Mouse (Mus musculus) midbrain, postnatal 0 days (tissue): ENCODE measurements at regions not wholly inside any gene's neighbourhood (a gene's known extent, or its start where the extent isn't known, plus 50 kb on each side); places are given as distances from the start of the nearest gene placed in this dataset.

Source experiments
- ATAC-seq: fragments of 200-750 bp; cut with Nextera tagmentation; 2 replicates; pipeline ENCODE4 v1.8.0; 2017; ENCODE audit warnings: moderate number of reproducible peaks, mild to moderate bottlenecking, moderate TSS enrichment, moderate library complexity; ENCODE audit not compliant: low FRiP score
- DNase-seq: peaks from one replicate; pipeline ENCODE4 v3.0.0-alpha.2; 2015; ENCODE audit warnings: low spot score
- H3K27ac ChIP-seq: fragments of 300-500 bp; sonication (generic); 2 replicates; pipeline ENCODE4 v1.5.1; 2014; ENCODE audit warnings: low read depth, mild to moderate bottlenecking, low read length, mixed read lengths
- H3K27me3 ChIP-seq: fragments of 300-500 bp; sonication (generic); 2 replicates; pipeline ENCODE4 v1.6.1; 2014; ENCODE audit warnings: low read length, control low read depth, mixed read lengths; ENCODE audit not compliant: insufficient read depth
- H3K36me3 ChIP-seq: fragments of 300-500 bp; sonication (generic); 2 replicates; pipeline ENCODE4 v1.6.1; 2014; ENCODE audit warnings: low read length, control low read depth, mixed read lengths; ENCODE audit not compliant: insufficient read depth
- H3K4me1 ChIP-seq: fragments of 300-500 bp; sonication (generic); 2 replicates; pipeline ENCODE4 v1.6.1; 2014; ENCODE audit warnings: mild to moderate bottlenecking, control low read depth, antibody characterized with exemption, low read length, mixed read lengths; ENCODE audit not compliant: insufficient read depth
- H3K4me2 ChIP-seq: fragments of 300-500 bp; sonication (generic); 2 replicates; pipeline ENCODE4 v1.6.1; 2014; ENCODE audit warnings: low read depth, mild to moderate bottlenecking, low read length, mixed read lengths; ENCODE audit not compliant: poor library complexity, severe bottlenecking
- H3K4me3 ChIP-seq: fragments of 300-500 bp; sonication (generic); 2 replicates; pipeline ENCODE4 v1.5.1; 2014; ENCODE audit warnings: low read depth, mild to moderate bottlenecking, low read length, moderate library complexity
- H3K9ac ChIP-seq: fragments of 300-500 bp; sonication (generic); replicated peaks from 2 replicates; pipeline ENCODE4 v1.6.1; 2014; ENCODE audit warnings: mild to moderate bottlenecking, low read length, moderate library complexity, mixed read lengths; ENCODE audit not compliant: poor library complexity, severe bottlenecking
- H3K9me3 ChIP-seq: fragments of 300-500 bp; sonication (generic); 2 replicates; pipeline ENCODE4 v1.6.1; 2016; ENCODE audit warnings: low read length, control low read depth
- CTCF ChIP-seq: IDR thresholded peaks from 2 replicates; pipeline ENCODE4 v1.5.1; 2016; ENCODE audit warnings: antibody characterized with exemption, mild to moderate bottlenecking
- WGBS: fragments of 180-500 bp; shearing (Covaris S2); extraction: QIAGEN DNeasy Blood & Tissue Kit; methylation state at CpG from one replicate; pipeline ENCODE4 v1.1.7; 2014; 5-methylcytosine and 5-hydroxymethylcytosine counted together

DNA sequence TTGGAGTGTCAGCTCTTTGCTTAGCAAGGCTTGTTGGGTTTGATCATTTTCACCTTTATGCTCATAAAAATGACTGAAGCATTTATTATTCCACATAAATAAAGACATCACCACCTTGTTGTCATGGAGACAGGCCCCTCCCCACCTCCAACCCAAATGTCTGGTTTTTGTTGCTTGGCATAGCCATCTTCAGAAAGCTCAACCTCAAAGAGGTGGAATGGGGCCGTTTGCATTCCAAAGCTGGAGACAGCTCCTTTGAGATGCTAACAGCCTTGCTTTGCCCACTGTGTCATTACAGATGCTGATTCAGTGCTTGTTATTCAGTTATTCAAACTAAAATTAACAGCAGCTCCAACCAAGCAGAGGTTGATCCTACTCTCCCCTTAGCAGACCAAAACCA lies 51.9 kb upstream of the Lgalsl start:
- no peak overlapping the region for H3K9ac ChIP-seq
- no peak overlapping the region for H3K4me3 ChIP-seq
- H3K36me3 ChIP-seq = no peaks in the 10 kb centered on the region
- ATAC-seq (peak; percentile 22; the same call in 1 of the 2 replicates), DNase-seq (no peak)
- no peaks in the 10 kb centered on the region for H3K9me3 ChIP-seq
- H3K4me2 ChIP-seq = no peak overlapping the region
- 17% methylated on average over 1 of the region's 1 CpGs for WGBS
- no peak overlapping the region for H3K27ac ChIP-seq
- no peaks in the 10 kb centered on the region for H3K27me3 ChIP-seq
- TF ChIP-seq CTCF = no peak
- H3K4me1 ChIP-seq = no peaks in the 10 kb centered on the region

DNA sequence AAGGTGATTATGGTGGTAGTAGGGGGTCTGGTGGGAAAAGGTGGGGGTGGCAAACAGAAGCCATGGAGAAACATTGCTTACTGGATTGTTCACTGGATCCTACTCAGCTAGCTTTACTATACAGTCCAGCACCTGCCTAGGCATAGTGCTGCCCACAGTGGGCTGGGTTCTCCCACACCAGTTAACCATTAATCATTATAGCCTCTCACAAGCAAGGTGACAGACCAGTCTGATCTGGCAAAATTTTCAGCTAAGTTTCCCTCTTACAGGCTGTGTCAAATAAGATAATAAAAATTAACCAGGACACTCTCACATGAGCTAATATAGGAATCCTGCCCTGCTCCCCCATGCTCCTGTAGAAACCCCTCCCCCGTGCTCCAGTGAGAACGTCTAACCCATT lies 53.1 kb upstream of the Lgalsl start:
- no peak for TF ChIP-seq CTCF
- H3K36me3 ChIP-seq = no peaks in the 10 kb centered on the region
- no peak overlapping the region for H3K4me3 ChIP-seq
- WGBS = 88% methylated on average over 2 of the region's 2 CpGs
- no peak overlapping the region for H3K4me2 ChIP-seq
- ATAC-seq = no peak
- H3K27me3 ChIP-seq = no peaks in the 10 kb centered on the region
- H3K9ac ChIP-seq = no peak overlapping the region
- no peak overlapping the region for H3K27ac ChIP-seq
- no peaks in the 10 kb centered on the region for H3K4me1 ChIP-seq
- no peaks in the 10 kb centered on the region for H3K9me3 ChIP-seq
- no peak for DNase-seq

DNA sequence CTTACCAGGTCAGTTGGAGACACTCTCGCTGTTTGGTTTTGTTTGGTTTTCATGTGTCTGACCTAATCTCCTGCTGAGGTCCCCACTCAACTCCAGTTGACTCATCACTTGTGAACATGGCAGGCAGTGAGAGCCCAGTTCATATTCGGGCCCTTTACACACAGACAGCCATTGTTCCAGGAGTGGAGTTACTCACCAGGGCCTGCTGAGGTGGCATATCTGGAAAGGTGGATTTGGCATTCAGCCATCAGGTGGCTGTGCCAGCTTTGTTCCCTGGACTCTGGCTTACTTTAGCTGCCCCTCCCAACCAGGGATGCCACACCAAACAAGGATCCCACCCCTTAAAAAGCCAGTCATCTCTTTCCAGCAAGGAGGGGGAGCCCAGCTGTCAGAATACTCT lies 56.2 kb upstream of the Lgalsl start:
- no peak overlapping the region for H3K4me3 ChIP-seq
- no peaks in the 10 kb centered on the region for H3K9me3 ChIP-seq
- H3K27me3 ChIP-seq = no peaks in the 10 kb centered on the region
- no peak overlapping the region for H3K4me2 ChIP-seq
- no peak for ATAC-seq
- no peaks in the 10 kb centered on the region for H3K36me3 ChIP-seq
- no peak for TF ChIP-seq CTCF
- H3K27ac ChIP-seq = no peak overlapping the region
- 94% methylated on average over 2 of the region's 2 CpGs for WGBS
- H3K9ac ChIP-seq = no peak overlapping the region
- H3K4me1 ChIP-seq = no peaks in the 10 kb centered on the region
- no peak for DNase-seq

DNA sequence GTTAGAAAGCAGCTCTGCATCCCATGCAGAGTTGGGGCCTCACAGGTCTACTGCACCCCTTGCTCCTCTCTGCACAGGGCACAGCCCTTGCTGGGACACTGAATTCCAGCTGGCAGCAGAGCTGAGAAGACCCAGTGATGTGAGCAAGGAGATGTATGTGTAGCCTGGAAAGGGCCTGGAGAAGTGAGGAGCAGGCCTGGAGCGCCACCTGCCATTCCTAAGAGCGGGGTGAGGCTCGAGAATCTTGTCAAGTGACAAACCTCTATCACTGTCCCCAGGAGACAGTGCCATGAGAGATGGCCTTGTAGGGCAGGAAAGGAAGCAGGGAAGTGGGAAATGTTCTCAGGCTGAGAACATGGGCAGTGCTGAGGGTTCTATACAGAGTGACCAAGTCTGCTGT lies 59.6 kb upstream of the Lgalsl start:
- no peak overlapping the region for H3K9ac ChIP-seq
- peak; percentile 22; the same call in 1 of the 2 replicates for TF ChIP-seq CTCF
- no peak overlapping the region for H3K27ac ChIP-seq
- H3K4me2 ChIP-seq = no peak overlapping the region
- 73% methylated on average over 3 of the region's 3 CpGs for WGBS
- H3K9me3 ChIP-seq = no peaks in the 10 kb centered on the region
- H3K36me3 ChIP-seq = no peaks in the 10 kb centered on the region
- no peaks in the 10 kb centered on the region; the same call in 1 of the 2 replicates for H3K4me1 ChIP-seq
- DNase-seq (no peak), ATAC-seq (no peak)
- no peak overlapping the region for H3K4me3 ChIP-seq
- no peaks in the 10 kb centered on the region for H3K27me3 ChIP-seq

DNA sequence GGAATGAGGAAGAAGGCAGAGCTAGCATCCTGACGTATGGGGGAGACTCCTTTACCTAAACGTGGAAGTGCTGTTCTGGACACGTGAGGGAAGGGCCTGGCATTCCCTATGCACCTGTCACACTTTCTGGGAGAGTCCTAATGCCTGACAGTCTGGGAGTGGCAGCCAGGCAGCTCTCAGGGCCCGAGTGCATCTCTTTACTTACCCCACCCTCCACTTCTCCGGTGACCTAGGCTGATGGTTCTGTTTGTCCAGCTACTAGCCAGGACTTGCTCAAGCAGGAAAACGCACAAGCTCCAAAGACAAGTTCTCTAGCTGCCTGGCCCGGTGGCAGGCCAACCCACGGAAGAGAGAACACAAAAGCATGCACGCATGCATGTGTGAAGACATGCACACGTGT lies 60.9 kb upstream of the Lgalsl start:
- no peaks in the 10 kb centered on the region for H3K27me3 ChIP-seq
- no peak for ATAC-seq
- no peak for DNase-seq
- no peaks in the 10 kb centered on the region for H3K36me3 ChIP-seq
- H3K27ac ChIP-seq = no peak overlapping the region
- no peak for TF ChIP-seq CTCF
- H3K9me3 ChIP-seq = no peaks in the 10 kb centered on the region
- H3K9ac ChIP-seq = no peak overlapping the region
- H3K4me1 ChIP-seq = no peaks in the 10 kb centered on the region; the same call in 1 of the 2 replicates
- WGBS = 88% methylated on average over 10 of the region's 10 CpGs
- no peak overlapping the region for H3K4me3 ChIP-seq
- no peak overlapping the region for H3K4me2 ChIP-seq

DNA sequence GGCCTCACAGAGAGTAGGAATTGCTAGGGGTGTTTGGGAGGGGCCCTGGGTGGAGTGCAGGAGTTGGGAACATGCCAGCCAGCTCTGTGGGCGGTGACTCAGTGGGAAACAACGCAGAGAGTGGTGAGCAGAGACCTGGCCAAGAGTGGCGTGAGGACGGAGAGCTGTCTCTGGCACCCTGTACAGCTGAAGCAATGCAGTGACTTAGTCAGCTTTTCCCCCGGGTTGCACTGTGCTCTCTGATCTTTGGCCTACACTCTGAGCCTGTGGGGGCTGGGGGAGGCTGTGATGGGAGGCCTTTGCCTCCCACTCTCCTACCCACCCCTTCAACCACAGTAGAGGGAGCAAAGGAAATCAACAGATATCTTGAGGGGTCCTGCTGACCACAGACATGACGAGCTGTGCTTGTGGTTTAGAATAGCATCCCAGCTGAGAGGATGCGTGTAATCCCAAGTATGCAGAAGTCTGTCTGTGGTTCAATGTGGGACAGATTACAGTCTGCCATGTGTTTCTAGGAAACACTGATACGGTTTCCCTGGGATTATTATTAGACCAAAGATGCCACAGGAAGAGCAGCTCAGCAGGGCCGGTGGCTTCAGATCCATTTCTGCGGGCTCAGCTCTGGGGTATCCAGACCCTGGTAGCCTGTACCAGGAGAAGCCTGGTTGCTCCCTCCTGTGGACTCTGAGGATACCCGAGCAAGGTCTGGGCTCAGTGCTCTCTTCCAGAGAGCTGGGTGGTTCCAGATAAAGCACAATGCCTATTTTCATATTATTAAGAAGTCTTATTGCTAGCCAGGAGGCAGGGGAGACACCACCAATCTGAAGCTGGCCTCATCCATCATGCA lies 65.6 kb upstream of the Lgalsl start:
- 0 out of 2 replicates have a peak, but pooled peaks have one; percentile 12 for TF ChIP-seq CTCF
- ATAC-seq = peak; percentile 24
- 59% methylated on average over 11 of the region's 11 CpGs for WGBS

More for the DNA sequence above, 65.6 kb upstream of the Lgalsl start:
- no peaks in the 10 kb centered on the region for H3K9me3 ChIP-seq
- H3K27me3 ChIP-seq = no peaks in the 10 kb centered on the region
- no peak overlapping the region for H3K4me2 ChIP-seq
- H3K4me1 ChIP-seq = no peaks in the 10 kb centered on the region; the same call in 1 of the 2 replicates
- H3K27ac ChIP-seq = no peak overlapping the region
- no peak for DNase-seq
- no peak overlapping the region for H3K9ac ChIP-seq
- H3K4me3 ChIP-seq = no peak overlapping the region
- H3K36me3 ChIP-seq = no peaks in the 10 kb centered on the region
